Mouse (Mus musculus): ENCODE measurements at regions not wholly inside any gene's neighbourhood (a gene's known extent, or its start where the extent isn't known, plus 50 kb on each side); places are given as distances from the start of the nearest gene placed in this dataset.

DNA sequence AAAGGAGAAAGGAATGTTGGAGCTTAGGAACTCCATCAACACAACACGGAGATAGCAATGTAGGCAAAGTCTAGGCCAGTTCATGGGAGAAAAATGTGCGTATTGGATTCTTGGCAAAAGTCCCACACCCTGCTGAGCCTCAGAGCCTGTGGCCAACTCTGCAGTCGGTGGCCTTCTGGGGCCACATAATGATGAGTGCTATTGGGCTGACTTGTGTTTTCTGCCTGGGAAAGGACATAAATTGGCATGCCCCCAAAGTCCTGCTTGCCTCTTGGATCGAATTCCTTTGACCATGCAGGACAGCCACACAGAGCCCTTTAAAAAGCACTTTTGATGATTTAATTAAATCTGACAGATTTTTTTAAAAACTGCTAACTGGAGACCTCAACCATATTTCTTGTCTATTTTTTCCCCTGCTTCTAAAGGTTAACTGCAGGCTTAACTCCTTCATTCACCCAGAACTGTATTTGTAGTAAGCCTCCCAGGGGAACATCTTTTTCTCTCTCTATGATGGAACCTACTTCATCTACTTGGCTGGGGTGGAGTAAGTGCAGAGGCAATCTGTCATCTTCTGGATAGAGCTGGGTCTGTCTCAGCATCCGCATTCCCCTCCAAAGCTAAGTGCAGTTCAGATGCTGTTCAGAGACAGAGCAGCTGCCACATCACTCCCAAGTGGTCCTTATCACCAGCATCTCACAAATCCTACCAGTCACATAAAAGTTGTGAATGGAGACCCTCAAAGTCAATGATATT is 93.9 kb upstream of the St8sia2 start:
- WGBS (ENCODE audit: insufficient replicate concordance) = 57% methylated on average over 5 of the region's 5 CpGs
- H3K36me3 ChIP-seq (replicated peaks; ENCODE audit: insufficient read depth, low read length) = no peaks in the 10 kb centered on the region
- no peak overlapping the region for H3K9ac ChIP-seq (replicated peaks)
- H3K4me2 ChIP-seq (ENCODE audit: low read depth, low read length) = no peak overlapping the region
- H3K4me1 ChIP-seq (ENCODE audit: insufficient read depth) = no peaks in the 10 kb centered on the region
- no peak overlapping the region for H3K27ac ChIP-seq (ENCODE audit: low read depth)
- no peak overlapping the region for H3K4me3 ChIP-seq (ENCODE audit: low read depth, low read length)
- no peaks in the 10 kb centered on the region for H3K9me3 ChIP-seq (ENCODE audit: low read length)
- ATAC-seq (no peak), DNase-seq (no peak)
- TF ChIP-seq CTCF (IDR thresholded peaks at IDR 0.05; ENCODE audit: low read depth) (no peak), EP300 (IDR thresholded peaks at IDR 0.05; ENCODE audit: low read depth) (no peak)
- no peaks in the 10 kb centered on the region for H3K27me3 ChIP-seq (ENCODE audit: insufficient read depth, low read length)

DNA sequence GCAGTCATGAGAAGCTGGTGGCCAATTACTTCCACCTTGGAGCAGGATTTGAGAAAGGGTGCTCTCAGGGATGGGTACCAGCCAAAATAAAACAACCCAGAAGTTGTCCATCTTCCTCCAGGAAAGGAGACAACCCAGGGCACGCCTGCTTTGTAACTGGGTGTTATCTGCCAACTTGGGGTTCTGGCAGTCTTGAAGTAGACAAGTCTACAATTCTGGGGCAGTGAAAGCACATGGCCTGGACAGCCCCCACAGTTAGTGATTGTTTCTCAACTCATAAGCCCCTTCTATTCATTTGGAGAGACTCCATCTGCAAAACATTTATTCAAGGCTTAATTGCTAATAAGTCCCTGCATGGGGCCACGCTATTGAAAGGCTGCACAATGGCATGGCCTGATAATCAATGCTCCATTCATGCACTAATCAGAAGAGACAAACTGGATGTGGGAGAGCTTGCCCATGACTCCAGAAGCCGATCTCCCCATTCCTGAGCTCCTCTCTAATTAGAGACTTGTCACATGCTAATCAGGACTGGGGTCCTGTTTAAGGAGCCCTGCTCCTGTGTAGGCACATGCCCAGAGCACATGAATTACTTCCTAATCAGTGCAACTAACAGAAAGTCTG is 78.0 kb upstream of the St8sia2 start:
- no peak overlapping the region for H3K27ac ChIP-seq (ENCODE audit: low read depth)
- ATAC-seq = no peak
- 63% methylated on average over 3 of the region's 3 CpGs for WGBS (ENCODE audit: insufficient replicate concordance)

GRCm38 (mm10) chr7:74080846-74081235 is 67.4 kb upstream of the St8sia2 start:
- no peak for TF ChIP-seq EP300 (IDR thresholded peaks at IDR 0.05; ENCODE audit: low read depth)
- no peak for TF ChIP-seq CTCF (IDR thresholded peaks at IDR 0.05; ENCODE audit: low read depth)
- Histone ChIP-seq H3K9me3 (ENCODE audit: low read length) (no peaks in the 10 kb centered on the region), H3K27me3 (ENCODE audit: insufficient read depth, low read length) (no peaks in the 10 kb centered on the region), H3K4me2 (ENCODE audit: low read depth, low read length) (no peak overlapping the region), H3K4me1 (ENCODE audit: insufficient read depth) (no peaks in the 10 kb centered on the region), H3K9ac (replicated peaks) (no peak overlapping the region), H3K27ac (ENCODE audit: low read depth) (no peak overlapping the region), H3K4me3 (ENCODE audit: low read depth, low read length) (no peak overlapping the region), H3K36me3 (replicated peaks; ENCODE audit: insufficient read depth, low read length) (no peaks in the 10 kb centered on the region)
- WGBS (ENCODE audit: insufficient replicate concordance) = 80% methylated on average over 4 of the region's 4 CpGs
- DNase-seq (no peak), ATAC-seq (no peak)

More for the DNA sequence above, 78.0 kb upstream of the St8sia2 start:
- no peak for DNase-seq
- Histone ChIP-seq H3K36me3 (replicated peaks; ENCODE audit: insufficient read depth, low read length) (no peaks in the 10 kb centered on the region), H3K4me3 (ENCODE audit: low read depth, low read length) (no peak overlapping the region), H3K9me3 (ENCODE audit: low read length) (no peaks in the 10 kb centered on the region), H3K4me2 (ENCODE audit: low read depth, low read length) (no peak overlapping the region), H3K27me3 (ENCODE audit: insufficient read depth, low read length) (no peaks in the 10 kb centered on the region), H3K9ac (replicated peaks) (no peak overlapping the region), H3K4me1 (ENCODE audit: insufficient read depth) (no peaks in the 10 kb centered on the region)
- TF ChIP-seq EP300 (IDR thresholded peaks at IDR 0.05; ENCODE audit: low read depth) (no peak), CTCF (IDR thresholded peaks at IDR 0.05; ENCODE audit: low read depth) (no peak)

DNA sequence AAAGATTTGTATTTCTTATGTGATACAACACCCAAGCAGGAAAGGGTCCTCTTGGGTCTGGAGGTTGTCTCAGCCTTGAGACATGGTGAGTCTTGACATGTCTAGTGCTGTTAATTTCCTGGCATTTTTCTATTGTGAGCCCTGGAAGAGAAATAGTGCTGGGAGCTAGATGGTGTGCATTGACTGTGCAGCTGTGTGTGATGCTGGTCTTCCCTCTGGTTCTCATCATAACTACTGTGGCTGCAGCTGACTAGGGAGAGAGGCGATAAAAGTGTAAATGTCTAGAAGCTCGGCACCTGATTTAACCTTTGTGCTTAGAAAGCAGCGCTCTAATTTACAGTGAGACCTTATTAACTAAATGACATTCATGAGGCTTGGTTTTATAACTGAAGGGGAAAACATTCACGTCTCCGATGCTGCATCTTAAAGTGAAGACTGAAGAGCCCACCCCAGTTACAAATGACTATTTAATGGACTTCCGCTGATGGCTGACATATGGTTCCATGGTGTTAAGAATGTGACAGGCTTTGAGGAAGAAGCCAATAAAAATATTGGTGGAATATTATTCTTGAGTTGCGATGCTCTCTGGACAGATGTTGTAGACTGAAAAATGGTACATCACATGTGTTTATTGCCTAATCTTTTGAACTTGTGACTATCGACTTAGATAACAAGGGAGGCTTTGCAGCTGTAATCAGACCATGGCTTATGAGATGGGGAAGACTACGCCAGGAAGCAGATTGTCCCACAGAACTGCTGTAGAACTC is 66.8 kb upstream of the St8sia2 start:
- H3K27me3 ChIP-seq (ENCODE audit: insufficient read depth, low read length) = no peaks in the 10 kb centered on the region
- no peak overlapping the region for H3K27ac ChIP-seq (ENCODE audit: low read depth)
- H3K4me3 ChIP-seq (ENCODE audit: low read depth, low read length) = no peak overlapping the region
- no peaks in the 10 kb centered on the region for H3K4me1 ChIP-seq (ENCODE audit: insufficient read depth)
- H3K36me3 ChIP-seq (replicated peaks; ENCODE audit: insufficient read depth, low read length) = no peaks in the 10 kb centered on the region
- no peak for TF ChIP-seq CTCF (IDR thresholded peaks at IDR 0.05; ENCODE audit: low read depth)
- no peak for TF ChIP-seq EP300 (IDR thresholded peaks at IDR 0.05; ENCODE audit: low read depth)
- no peaks in the 10 kb centered on the region for H3K9me3 ChIP-seq (ENCODE audit: low read length)
- DNase-seq (no peak), ATAC-seq (no peak)
- H3K9ac ChIP-seq (replicated peaks) = no peak overlapping the region
- no peak overlapping the region for H3K4me2 ChIP-seq (ENCODE audit: low read depth, low read length)
- WGBS (ENCODE audit: insufficient replicate concordance) = 80% methylated on average over 9 of the region's 9 CpGs

- no peak for ATAC-seq
- H3K9me3 ChIP-seq (ENCODE audit: low read length) = no peaks in the 10 kb centered on the region
- DNase-seq = no peak
- H3K9ac ChIP-seq (replicated peaks) = no peak overlapping the region
- no peaks in the 10 kb centered on the region for H3K4me1 ChIP-seq (ENCODE audit: insufficient read depth)
- H3K27me3 ChIP-seq (ENCODE audit: insufficient read depth, low read length) = no peaks in the 10 kb centered on the region
- H3K36me3 ChIP-seq (replicated peaks; ENCODE audit: insufficient read depth, low read length) = no peaks in the 10 kb centered on the region
- H3K4me2 ChIP-seq (ENCODE audit: low read depth, low read length) = no peak overlapping the region
- H3K4me3 ChIP-seq (ENCODE audit: low read depth, low read length) = no peak overlapping the region
- WGBS (ENCODE audit: insufficient replicate concordance) = 38% methylated on average over 3 of the region's 3 CpGs
- H3K27ac ChIP-seq (ENCODE audit: low read depth) = no peak overlapping the region
- TF ChIP-seq EP300 (IDR thresholded peaks at IDR 0.05; ENCODE audit: low read depth) = no peak
- no peak for TF ChIP-seq CTCF (IDR thresholded peaks at IDR 0.05; ENCODE audit: low read depth)
Measured at GRCm38 (mm10) chr7:74072632-74073031, 59.1 kb upstream of the St8sia2 start.

DNA sequence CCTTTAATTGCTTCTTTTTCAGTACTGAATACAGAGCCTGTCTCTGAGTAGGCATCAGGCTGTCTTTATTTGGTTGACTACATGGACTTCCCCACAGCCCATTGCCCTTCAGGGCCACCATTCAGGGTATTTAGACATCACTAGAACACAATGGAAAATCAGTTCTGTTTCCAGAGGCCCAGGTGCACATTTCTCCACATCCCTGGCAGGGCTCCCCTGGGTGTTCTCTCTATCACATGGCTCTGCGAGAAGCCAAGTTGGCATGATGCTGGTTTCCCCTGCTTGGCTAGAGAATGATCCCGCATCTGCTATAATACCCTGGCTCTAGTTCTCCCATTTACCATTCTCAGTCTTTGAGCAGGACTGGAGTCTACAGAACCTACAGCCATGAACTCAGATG is 57.3 kb upstream of the St8sia2 start:
- whole genome bisulfite sequencing (ENCODE audit: insufficient replicate concordance) = 85% methylated on average over 2 of the region's 2 CpGs
- no peak overlapping the region for H3K27ac ChIP-seq (ENCODE audit: low read depth)
- H3K9me3 ChIP-seq (ENCODE audit: low read length) = no peaks in the 10 kb centered on the region
- no peak overlapping the region for H3K9ac ChIP-seq (replicated peaks)
- no peak overlapping the region for H3K4me2 ChIP-seq (ENCODE audit: low read depth, low read length)
- DNase-seq (no peak), ATAC-seq (no peak)
- H3K36me3 ChIP-seq (replicated peaks; ENCODE audit: insufficient read depth, low read length) = no peaks in the 10 kb centered on the region
- H3K4me1 ChIP-seq (ENCODE audit: insufficient read depth) = no peaks in the 10 kb centered on the region
- H3K27me3 ChIP-seq (ENCODE audit: insufficient read depth, low read length) = no peaks in the 10 kb centered on the region
- no peak for TF ChIP-seq CTCF (IDR thresholded peaks at IDR 0.05; ENCODE audit: low read depth)
- no peak overlapping the region for H3K4me3 ChIP-seq (ENCODE audit: low read depth, low read length)
